Mouse (Mus musculus) kidney, postnatal 0 days (tissue): ENCODE data around the gene Oprl1. TPM values are rescaled to one million over a fixed set of nuclear protein-coding genes. Genes with fewer than 3 reads are reported as not detected.
A peak's percentile ranks its signal among the peaks of the same experiment; 100 is the strongest.

Source experiments
- ATAC-seq: fragments of 200-750 bp; cut with Nextera tagmentation; replicated peaks from 2 replicates; pipeline ENCODE4 v1.8.0; 2017; ENCODE audit warnings: low read depth, moderate number of reproducible peaks, moderate TSS enrichment, moderate library complexity; ENCODE audit not compliant: low FRiP score
- DNase-seq: peaks from one replicate; pipeline ENCODE4 v3.0.0-alpha.2; 2016; ENCODE audit warnings: low spot score
- H3K27ac ChIP-seq: fragments of 300-500 bp; sonication (generic); 2 replicates; pipeline ENCODE4 v1.5.1; 2014; ENCODE audit warnings: mild to moderate bottlenecking
- H3K27me3 ChIP-seq: fragments of 300-500 bp; sonication (generic); 2 replicates; pipeline ENCODE4 v1.6.1; 2014; ENCODE audit warnings: low read length, mixed read lengths; ENCODE audit not compliant: insufficient read depth
- H3K36me3 ChIP-seq: fragments of 300-500 bp; sonication (generic); 2 replicates; pipeline ENCODE4 v1.6.1; 2014; ENCODE audit warnings: low read length, mixed read lengths; ENCODE audit not compliant: insufficient read depth
- H3K4me1 ChIP-seq: fragments of 300-500 bp; sonication (generic); replicated peaks from 2 replicates; pipeline ENCODE4 v1.6.1; 2014; ENCODE audit warnings: antibody characterized with exemption, low read length, mixed read lengths; ENCODE audit not compliant: insufficient read depth
- H3K4me2 ChIP-seq: fragments of 300-500 bp; sonication (generic); 2 replicates; pipeline ENCODE4 v1.6.1; 2014; ENCODE audit warnings: mild to moderate bottlenecking, low read length, moderate library complexity, mixed read lengths
- H3K4me3 ChIP-seq: fragments of 300-500 bp; sonication (generic); replicated peaks from 2 replicates; pipeline ENCODE4 v1.5.1; 2014; ENCODE audit warnings: low read depth, low read length
- H3K9ac ChIP-seq: fragments of 300-500 bp; sonication (generic); 2 replicates; pipeline ENCODE4 v1.6.1; 2014; ENCODE audit warnings: low read depth, low read length
- H3K9me3 ChIP-seq: fragments of 300-500 bp; sonication (generic); replicated peaks from 2 replicates; pipeline ENCODE4 v1.6.1; 2016; ENCODE audit warnings: low read length, inconsistent platforms, mixed read lengths
- CTCF ChIP-seq: IDR thresholded peaks from 2 replicates; pipeline ENCODE4 v1.5.1; 2016; ENCODE audit warnings: antibody characterized with exemption, low read depth, mild to moderate bottlenecking, moderate library complexity
- WGBS: fragments of 180-500 bp; shearing (Covaris S2); extraction: QIAGEN DNeasy Blood & Tissue Kit; methylation state at CpG from one replicate; pipeline ENCODE4 v1.1.7; 2014; 5-methylcytosine and 5-hydroxymethylcytosine counted together
- polyA plus RNA-seq: library from polyadenylated mRNA; unstranded; fragments of >200 nt; fragmentation: Nextera tagmentation; extraction: Ambion mirVana; gene quantifications from 2 replicates; pipeline ENCODE4 v1.2.1, GENCODE M21; 2015

Gene Oprl1
- polyA plus RNA-seq, 1 experiment from 2014 or later: 0.25 TPM

GRCm38 (mm10) chr2:181694581-181694980 lies 20.2 kb upstream of the Oprl1 start:
- H3K36me3 ChIP-seq: 0 out of 2 replicates have a peak, but pooled peaks cover 4% of the 10 kb centered on the region
- no peak for TF ChIP-seq CTCF
- 0 out of 2 replicates have a peak, but pooled peaks cover 6% of the 10 kb centered on the region for H3K4me1 ChIP-seq
- ATAC-seq (no peak), DNase-seq (no peak)
- peak overlapping the region; percentile 98; the same call in 1 of the 2 replicates for H3K4me2 ChIP-seq
- H3K9ac ChIP-seq: no peak overlapping the region
- H3K9me3 ChIP-seq: no peaks in the 10 kb centered on the region
- no peaks in the 10 kb centered on the region for H3K27me3 ChIP-seq
- no peak overlapping the region for H3K27ac ChIP-seq
- WGBS: 92% methylated on average over 3 of the region's 3 CpGs
- no peak overlapping the region for H3K4me3 ChIP-seq

DNA sequence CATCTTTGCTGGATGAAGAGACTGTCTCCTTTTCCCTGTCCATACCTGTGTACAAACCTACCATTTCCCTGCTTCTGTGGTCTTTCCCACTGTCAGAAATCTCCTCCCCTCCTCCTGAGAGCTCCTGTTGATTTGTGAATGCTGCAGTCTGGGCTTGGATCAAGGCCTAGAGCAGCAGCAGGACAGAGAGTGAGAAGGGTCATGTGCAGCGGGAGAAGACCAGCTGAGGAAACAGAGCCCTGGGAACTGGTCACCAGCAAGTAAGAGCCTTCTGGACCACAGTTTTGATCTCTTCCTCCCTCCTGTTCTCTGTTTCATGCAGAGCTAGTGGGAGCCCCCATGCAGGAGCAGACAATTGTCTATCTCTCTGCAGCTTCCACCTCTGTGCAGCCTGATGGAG lies 19.0 kb upstream of the Oprl1 start:
- Histone ChIP-seq H3K27me3 (no peaks in the 10 kb centered on the region), H3K27ac (no peak overlapping the region), H3K9ac (no peak overlapping the region), H3K4me3 (no peak overlapping the region), H3K9me3 (no peaks in the 10 kb centered on the region), H3K36me3 (no peaks in the 10 kb centered on the region), H3K4me2 (no peak overlapping the region), H3K4me1 (0 out of 2 replicates have a peak, but pooled peaks cover 6% of the 10 kb centered on the region)
- no peak for TF ChIP-seq CTCF
- 50% methylated on average over 1 of the region's 1 CpGs for WGBS
- DNase-seq (no peak), ATAC-seq (no peak)

DNA sequence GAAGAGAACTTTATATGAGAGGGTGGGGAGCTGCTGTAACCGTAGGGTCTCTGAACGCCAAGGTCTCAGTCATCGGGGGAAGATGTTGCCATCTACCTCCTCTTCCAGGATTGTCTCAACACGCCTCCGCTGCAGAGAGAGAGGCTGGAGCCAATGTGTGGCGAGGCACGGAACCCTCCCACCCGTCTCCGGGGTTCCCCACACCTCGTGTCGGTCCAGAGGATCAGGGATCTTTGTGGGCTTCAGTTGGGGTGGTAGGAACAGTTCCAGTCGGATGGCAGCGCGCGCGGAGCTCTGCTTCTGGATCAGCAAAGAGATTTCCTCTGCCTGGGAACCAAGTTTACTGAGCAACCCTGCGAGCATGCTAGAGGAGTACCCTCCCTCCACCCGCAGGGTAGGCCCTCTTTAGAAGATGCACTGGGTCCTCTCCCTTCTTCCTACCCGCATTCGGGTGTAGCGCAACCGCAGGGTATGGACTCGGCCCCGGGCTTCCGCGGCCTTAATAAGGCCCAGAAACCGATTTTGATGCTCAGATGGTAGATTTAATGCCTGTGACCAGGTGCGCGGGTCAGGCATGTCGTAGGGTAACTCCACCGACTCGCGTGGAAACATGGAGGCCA lies 17.9 kb upstream of the Oprl1 start:
- H3K9ac ChIP-seq: no peak overlapping the region
- no peak overlapping the region for H3K27ac ChIP-seq
- TF ChIP-seq CTCF: no peak
- H3K27me3 ChIP-seq: no peaks in the 10 kb centered on the region
- no peak for ATAC-seq
- no peak overlapping the region for H3K4me2 ChIP-seq
- no peak overlapping the region for H3K4me3 ChIP-seq
- WGBS: 81% methylated on average over 33 of the region's 33 CpGs
- 0 out of 2 replicates have a peak, but pooled peaks cover 6% of the 10 kb centered on the region for H3K4me1 ChIP-seq
- H3K36me3 ChIP-seq: no peaks in the 10 kb centered on the region
- no peak for DNase-seq
- H3K9me3 ChIP-seq: no peaks in the 10 kb centered on the region

GRCm38 (mm10) chr2:181698241-181698640 lies 16.6 kb upstream of the Oprl1 start, which contains the start of gene Lkaaear1:
Gene Lkaaear1 (minus strand): TSS chr2:181698442.
- H3K36me3 ChIP-seq: no peaks in the 10 kb centered on the region
- 54% methylated on average over 5 of the region's 5 CpGs for WGBS
- DNase-seq (no peak), ATAC-seq (no peak)
- H3K4me2 ChIP-seq: no peak within 1 kb of the TSS
- no peak within 1 kb of the TSS for H3K27ac ChIP-seq
- H3K4me1 ChIP-seq: 0 out of 2 replicates have a peak, but pooled peaks cover 2% of the 10 kb centered on the region
- H3K9ac ChIP-seq: no peak within 1 kb of the TSS
- no peaks in the 10 kb centered on the region for H3K9me3 ChIP-seq
- H3K4me3 ChIP-seq: no peak within 1 kb of the TSS
- TF ChIP-seq CTCF: no peak
- H3K27me3 ChIP-seq: no peaks in the 10 kb centered on the region

- Histone ChIP-seq H3K9ac (no peak overlapping the region), H3K4me2 (no peak overlapping the region), H3K27ac (no peak overlapping the region), H3K4me3 (no peak overlapping the region), H3K9me3 (no peaks in the 10 kb centered on the region), H3K27me3 (no peaks in the 10 kb centered on the region), H3K36me3 (no peaks in the 10 kb centered on the region), H3K4me1 (no peaks in the 10 kb centered on the region)
- 25% methylated on average over 3 of the region's 4 CpGs for WGBS
- DNase-seq (peak; percentile 28), ATAC-seq (no peak)
- peak; percentile 66 for TF ChIP-seq CTCF
Measured at GRCm38 (mm10) chr2:181706668-181707067, 8.1 kb upstream of the Oprl1 start.

DNA sequence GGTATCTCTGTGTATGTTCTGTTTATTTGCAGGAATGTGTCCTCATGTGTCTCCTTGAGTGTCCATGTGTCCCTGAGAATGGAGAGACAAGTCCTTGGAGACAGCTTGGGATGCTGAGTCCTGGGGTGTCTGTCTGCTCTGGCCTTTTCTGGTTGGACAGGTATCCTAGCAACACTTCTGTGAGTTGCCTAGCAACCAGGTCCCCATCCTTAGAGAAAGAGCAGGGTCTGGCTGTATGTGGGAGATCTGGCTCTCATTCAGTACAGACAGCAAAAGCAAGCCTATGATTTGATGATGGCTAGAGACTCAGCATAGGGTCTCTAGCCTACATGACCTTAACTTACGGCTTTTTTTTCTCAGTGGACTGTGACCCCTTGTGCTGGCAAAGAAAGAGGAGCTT lies 1.1 kb upstream of the Oprl1 start:
- Histone ChIP-seq H3K9ac (no peak overlapping the region), H3K4me2 (no peak overlapping the region), H3K27me3 (no peaks in the 10 kb centered on the region), H3K4me3 (no peak overlapping the region), H3K4me1 (no peaks in the 10 kb centered on the region), H3K27ac (no peak overlapping the region), H3K9me3 (no peaks in the 10 kb centered on the region), H3K36me3 (no peaks in the 10 kb centered on the region)
- no peak for TF ChIP-seq CTCF
- no peak for ATAC-seq
- 81% methylated on average over 1 of the region's 1 CpGs for WGBS
- no peak for DNase-seq

DNA sequence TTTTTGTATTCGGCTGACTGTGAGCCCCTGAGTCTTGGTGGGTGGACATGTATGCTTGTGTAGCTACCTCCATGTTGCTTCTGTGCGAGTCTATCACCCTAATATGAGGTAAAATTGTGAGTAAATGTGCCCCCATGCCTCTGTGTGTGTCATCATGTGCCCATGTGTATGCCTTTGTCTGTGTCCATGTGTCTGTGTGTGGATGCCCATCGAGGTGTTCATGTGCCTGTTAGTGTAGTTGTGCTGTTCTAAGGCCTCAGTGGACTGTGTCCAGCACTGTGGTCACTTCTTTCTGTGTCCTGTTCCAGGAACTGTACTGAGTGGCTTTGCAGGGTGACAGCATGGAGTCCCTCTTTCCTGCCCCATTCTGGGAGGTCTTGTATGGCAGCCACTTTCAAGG lies 566 bp downstream of the Oprl1 start:
- H3K9ac ChIP-seq: no peak overlapping the region
- H3K4me3 ChIP-seq: no peak overlapping the region
- no peaks in the 10 kb centered on the region for H3K4me1 ChIP-seq
- WGBS: 77% methylated on average over 3 of the region's 3 CpGs
- ATAC-seq (no peak), DNase-seq (no peak)
- no peaks in the 10 kb centered on the region for H3K27me3 ChIP-seq
- H3K36me3 ChIP-seq: no peaks in the 10 kb centered on the region
- H3K9me3 ChIP-seq: no peaks in the 10 kb centered on the region
- no peak overlapping the region for H3K4me2 ChIP-seq
- no peak for TF ChIP-seq CTCF
- H3K27ac ChIP-seq: no peak overlapping the region
